Comparison of ENCODE assay signal across 9 mouse cellular contexts in genomic region chr11:76889339-76890164, GRCm38 (mm10). TPM values are rescaled to one million over a fixed set of nuclear protein-coding genes. Genes with fewer than 3 reads are reported as not detected.
DNase-seq lines count a peak whose midpoint lies in the region; ATAC-seq and TF ChIP-seq lines count a peak whose summit lies in the region.
"Had no signal": no experiment of that assay in that cellular context is flagged by ENCODE, and none has a peak within 500 bp of the region (broad histone marks: within the 10 kb centered on the region; RNA-seq: fewer than 3 reads in every experiment).

No protein-coding gene starts in this region.

- no peaks in the 10 kb centered on the region for H3K27me3 ChIP-seq in liver, embryonic 11.5 days (replicated peaks; ENCODE audit: control insufficient read depth, insufficient read depth, low read length)
- H3K27me3 ChIP-seq in stomach, postnatal 0 days (ENCODE audit: control insufficient read depth, insufficient read depth, low read length), result no peaks in the 10 kb centered on the region
- H3K27me3 ChIP-seq in hindbrain, embryonic 11.5 days (ENCODE audit: control insufficient read depth, insufficient read depth, low read length), result no peaks in the 10 kb centered on the region

- WGBS in liver, embryonic 11.5 days, result 34% methylated on average over 10 of the region's 10 CpGs
- 34% methylated on average over 10 of the region's 10 CpGs for WGBS in stomach, postnatal 0 days
- 76% methylated on average over 10 of the region's 10 CpGs for WGBS in hindbrain, embryonic 11.5 days

- no peak for TF ChIP-seq CTCF in stomach, postnatal 0 days (IDR thresholded peaks at IDR 0.05; ENCODE audit: low read depth)

- H3K9ac ChIP-seq in liver, embryonic 11.5 days (ENCODE audit: low read depth, low read length), result no peak overlapping the region
- no peak overlapping the region for H3K9ac ChIP-seq in stomach, postnatal 0 days (ENCODE audit: low read length)
- no peak overlapping the region for H3K9ac ChIP-seq in hindbrain, embryonic 11.5 days (ENCODE audit: low read depth, low read length)

- peaks cover 15% of the 10 kb centered on the region for H3K4me1 ChIP-seq in liver, embryonic 11.5 days (replicated peaks; ENCODE audit: control insufficient read depth, insufficient read depth, low read length)
- peaks cover 5% of the 10 kb centered on the region; the same call in 1 of the 2 replicates for H3K4me1 ChIP-seq in stomach, postnatal 0 days (replicated peaks; ENCODE audit: control insufficient read depth, insufficient read depth)
- H3K4me1 ChIP-seq in hindbrain, embryonic 11.5 days (replicated peaks; ENCODE audit: control insufficient read depth, insufficient read depth, low read length), result no peaks in the 10 kb centered on the region

- H3K4me2 ChIP-seq in liver, embryonic 11.5 days, result peak overlapping the region; percentile 23; the same call in 1 of the 2 replicates
- H3K4me2 ChIP-seq in stomach, postnatal 0 days (replicated peaks; ENCODE audit: low read depth), result no peak overlapping the region
- H3K4me2 ChIP-seq in hindbrain, embryonic 11.5 days (replicated peaks; ENCODE audit: low read depth, low read length), result no peak overlapping the region

- peak; percentile 51 for DNase-seq in 416B (ENCODE audit: low read depth)
- DNase-seq in adrenal gland, adult 8-10 months, result peak; percentile 43
- DNase-seq in heart, postnatal 36 days, result peak; percentile 35 to 53
- DNase-seq in liver, embryonic 11.5 days (ENCODE audit: low spot score), result no peak
- DNase-seq in stomach, postnatal 0 days (ENCODE audit: low spot score), result peak; percentile 62
- DNase-seq in left cerebral cortex, postnatal 25 days (ENCODE audit: low spot score in 2 of 2), result no peak
- no peak for DNase-seq in hindbrain, embryonic 11.5 days (ENCODE audit: low spot score)
- DNase-seq in cerebellum, adult 9-11 months, result no peak

- no peak for TF ChIP-seq EP300 in stomach, postnatal 0 days (optimal IDR thresholded peaks at IDR 0.05)

- ATAC-seq in liver, embryonic 11.5 days (replicated peaks; ENCODE audit: low FRiP score), result no peak
- peak; percentile 62 for ATAC-seq in stomach, postnatal 0 days (ENCODE audit: low FRiP score, low TSS enrichment)
- ATAC-seq in hindbrain, embryonic 11.5 days (ENCODE audit: low FRiP score), result no peak

- intact Hi-C loops in heart, postnatal 36 days (cut with DNase I), result loop anchor here (5.0 kb wide), 1 partner anchor 212 kb away; the partner anchor contains the start of gene Trarg1
- intact Hi-C loops in left cerebral cortex, postnatal 25 days (cut with DNase I), result loop anchor here (5.0 kb wide), 1 partner anchor 82 kb away; no protein-coding TSS in a partner anchor

- H3K4me3 ChIP-seq in liver, embryonic 11.5 days (ENCODE audit: low read depth, low read length), result no peak overlapping the region
- H3K4me3 ChIP-seq in stomach, postnatal 0 days (ENCODE audit: low read depth, low read length), result no peak overlapping the region
- no peak overlapping the region for H3K4me3 ChIP-seq in hindbrain, embryonic 11.5 days (ENCODE audit: low read depth, low read length)

- no peaks in the 10 kb centered on the region for H3K9me3 ChIP-seq in liver, embryonic 11.5 days (ENCODE audit: control insufficient read depth, low read length)
- no peaks in the 10 kb centered on the region for H3K9me3 ChIP-seq in stomach, postnatal 0 days (ENCODE audit: control insufficient read depth, low read length)
- no peaks in the 10 kb centered on the region for H3K9me3 ChIP-seq in hindbrain, embryonic 11.5 days (ENCODE audit: control insufficient read depth, low read length)

- H3K36me3 ChIP-seq in liver, embryonic 11.5 days (ENCODE audit: control insufficient read depth, insufficient read depth, low read length), result no peaks in the 10 kb centered on the region
- no peaks in the 10 kb centered on the region for H3K36me3 ChIP-seq in stomach, postnatal 0 days (ENCODE audit: control insufficient read depth, insufficient read depth, low read length)
- no peaks in the 10 kb centered on the region for H3K36me3 ChIP-seq in hindbrain, embryonic 11.5 days (ENCODE audit: control insufficient read depth, insufficient read depth, low read length)

- no peak overlapping the region for H3K27ac ChIP-seq in liver, embryonic 11.5 days (ENCODE audit: low read depth, low read length)
- peak overlapping the region; percentile 41; the same call in 1 of the 2 replicates for H3K27ac ChIP-seq in stomach, postnatal 0 days (replicated peaks)
- no peak overlapping the region for H3K27ac ChIP-seq in hindbrain, embryonic 11.5 days (ENCODE audit: low read depth, low read length)

RNA-seq across cellular contexts. Expression of gene Tmigd1, which starts 12.4 kb away (rescaled TPM):
- under 1 TPM; 0.34 to 0.66 (median 0.60) TPM for total RNA-seq in adrenal gland, adult 8-10 months (2022)
- under 1 TPM; 0.22 to 0.27 TPM for total RNA-seq in heart, postnatal 36 days (2021)
- not detected in 2 replicates for polyA plus RNA-seq in liver, embryonic 11.5 days (2014; fragmentation: Nextera tagmentation; extraction: Ambion mirVana)
- 1.7 and 1.9 TPM in 2 replicates for polyA plus RNA-seq in stomach, postnatal 0 days (2015; fragmentation: Nextera tagmentation; extraction: Ambion mirVana)
- total RNA-seq in left cerebral cortex, postnatal 25 days (2021), result not detected
- polyA plus RNA-seq in hindbrain, embryonic 11.5 days (2014; fragmentation: Nextera tagmentation; extraction: Ambion mirVana), result 0.17 TPM in 1 of 2 replicates, not detected in the other
- polyA plus RNA-seq: spleen, adult 2 months had no signal

RNA-seq across cellular contexts. Expression of gene Blmh, which starts 35.1 kb away (rescaled TPM):
- total RNA-seq in adrenal gland, adult 8-10 months (2022), result 10 to 100 TPM; 39.2 to 45.7 (median 42.8) TPM
- 10 to 100 TPM; 34.1 to 40.7 TPM for total RNA-seq in heart, postnatal 36 days (2021)
- polyA plus RNA-seq in liver, embryonic 11.5 days (2014; fragmentation: Nextera tagmentation; extraction: Ambion mirVana), result 107 and 116 TPM in 2 replicates
- polyA plus RNA-seq in stomach, postnatal 0 days (2015; fragmentation: Nextera tagmentation; extraction: Ambion mirVana), result 118 TPM in 2 replicates
- total RNA-seq in left cerebral cortex, postnatal 25 days (2021), result 10 to 100 TPM; 59.3 to 64.7 TPM
- 164 and 193 TPM in 2 replicates for polyA plus RNA-seq in hindbrain, embryonic 11.5 days (2014; fragmentation: Nextera tagmentation; extraction: Ambion mirVana)

RNA-seq across cellular contexts. Expression of gene Cpd, which starts 42.7 kb away (rescaled TPM):
- total RNA-seq in adrenal gland, adult 8-10 months (2022), result 10 to 100 TPM; 35.5 to 54.1 (median 45.7) TPM
- 10 to 100 TPM; 43.3 to 44.9 TPM for total RNA-seq in heart, postnatal 36 days (2021)
- 14.4 and 14.5 TPM in 2 replicates for polyA plus RNA-seq in liver, embryonic 11.5 days (2014; fragmentation: Nextera tagmentation; extraction: Ambion mirVana)
- 15.9 and 16.1 TPM in 2 replicates for polyA plus RNA-seq in stomach, postnatal 0 days (2015; fragmentation: Nextera tagmentation; extraction: Ambion mirVana)
- 10 to 100 TPM; 56.6 to 57.2 TPM for total RNA-seq in left cerebral cortex, postnatal 25 days (2021)
- polyA plus RNA-seq in hindbrain, embryonic 11.5 days (2014; fragmentation: Nextera tagmentation; extraction: Ambion mirVana), result 15.4 and 16.0 TPM in 2 replicates

Comparison
In these comparisons a context has a peak if more than half of its experiments do, and no peak if none do; other contexts are left out.
1. DNase-seq: peak in 416B (single experiment), adrenal gland, adult 8-10 months (single experiment), heart, postnatal 36 days (2 of 2) and stomach, postnatal 0 days (single experiment); none in liver, embryonic 11.5 days (single experiment), left cerebral cortex, postnatal 25 days (0 of 2), hindbrain, embryonic 11.5 days (single experiment) and cerebellum, adult 9-11 months (single experiment).